Mouse (Mus musculus) C2C12 (cell line): ENCODE measurements around the gene Robo3. TPM values are rescaled to one million over a fixed set of nuclear protein-coding genes. Genes with fewer than 3 reads are reported as not detected.

Experiments
- H3K27me3 ChIP-seq: one replicate; pipeline ENCODE4 v1.6.1; 2011; ENCODE audit not compliant: control insufficient read depth, insufficient read depth, insufficient read length
- H3K36me3 ChIP-seq: one replicate; pipeline ENCODE4 v1.6.1; 2011; ENCODE audit not compliant: control insufficient read depth, insufficient read depth
- H3K4me3 ChIP-seq: one replicate; pipeline ENCODE4 v1.5.1; 2011; ENCODE audit warnings: mild to moderate bottlenecking, control low read depth; ENCODE audit not compliant: poor library complexity, insufficient read depth, severe bottlenecking
- H3K79me2 ChIP-seq: one replicate; pipeline ENCODE4 v1.6.1; 2011; ENCODE audit not compliant: control insufficient read depth, insufficient read depth
- H3K79me3 ChIP-seq: one replicate; pipeline ENCODE4 v1.6.1; 2011; ENCODE audit warnings: low read depth, control low read depth
- H3ac ChIP-seq: one replicate; pipeline ENCODE3; 2011; ENCODE audit warnings: low read depth; ENCODE audit not compliant: control insufficient read depth, insufficient read length
- CEBPB ChIP-seq: IDR thresholded peaks from one replicate; pipeline ENCODE4 v1.6.1; 2011; ENCODE audit warnings: low read depth, mild to moderate bottlenecking, control low read depth, moderate library complexity
- CTCF ChIP-seq: IDR thresholded peaks from one replicate; pipeline ENCODE4 v1.5.1; 2011; ENCODE audit not compliant: control insufficient read depth, insufficient read depth, insufficient read length
- FOSL1 ChIP-seq: IDR thresholded peaks from one replicate; pipeline ENCODE4 v1.8.0; 2011; ENCODE audit warnings: mild to moderate bottlenecking, low read length; ENCODE audit not compliant: poor library complexity, insufficient read depth, severe bottlenecking
- MAX ChIP-seq: IDR thresholded peaks from one replicate; pipeline ENCODE4 v1.6.1; 2011; ENCODE audit warnings: mild to moderate bottlenecking, control low read depth
- MYOD1 ChIP-seq: IDR thresholded peaks from one replicate; pipeline ENCODE4 v1.6.1; 2011; ENCODE audit warnings: low read depth; ENCODE audit not compliant: control insufficient read depth, insufficient read length
- MYOG ChIP-seq: IDR thresholded peaks from one replicate; pipeline ENCODE4 v1.6.1; 2011; ENCODE audit not compliant: control insufficient read depth, insufficient read length; ENCODE audit errors: extremely low read depth
- USF1 ChIP-seq: IDR thresholded peaks from one replicate; pipeline ENCODE4 v1.6.1; 2011; ENCODE audit warnings: low read depth, mild to moderate bottlenecking, control low read depth, moderate library complexity
- polyA plus RNA-seq: library from polyadenylated mRNA; unstranded; fragments of >200 nt; fragmentation: generic; extraction: Trizol; gene quantifications from one replicate; pipeline ENCODE4 v1.2.1, GENCODE M21; 2012; ENCODE audit warnings: missing spikeins

The Robo3 gene
- polyA plus RNA-seq, 1 experiment: 0.18 TPM

- peaks cover 60% of the 10 kb centered on the region for H3K27me3 ChIP-seq
- no peak overlapping the region for H3ac ChIP-seq
- no peak for TF ChIP-seq MYOD1
- TF ChIP-seq MAX: no peak
- TF ChIP-seq CTCF: no peak
These were observed 21.0 kb upstream of the Robo3 start for GRCm38 (mm10) chr9:37454011-37454492.

GRCm38 (mm10) chr9:37453328-37453727, 20.3 kb upstream of the Robo3 start:
- peaks cover 57% of the 10 kb centered on the region for H3K27me3 ChIP-seq

More at GRCm38 (mm10) chr9:37454011-37454492, 21.0 kb upstream of the Robo3 start:
- Histone ChIP-seq H3K79me3 (no peaks in the 10 kb centered on the region), H3K36me3 (no peaks in the 10 kb centered on the region), H3K4me3 (no peak overlapping the region), H3K79me2 (no peaks in the 10 kb centered on the region)

DNA sequence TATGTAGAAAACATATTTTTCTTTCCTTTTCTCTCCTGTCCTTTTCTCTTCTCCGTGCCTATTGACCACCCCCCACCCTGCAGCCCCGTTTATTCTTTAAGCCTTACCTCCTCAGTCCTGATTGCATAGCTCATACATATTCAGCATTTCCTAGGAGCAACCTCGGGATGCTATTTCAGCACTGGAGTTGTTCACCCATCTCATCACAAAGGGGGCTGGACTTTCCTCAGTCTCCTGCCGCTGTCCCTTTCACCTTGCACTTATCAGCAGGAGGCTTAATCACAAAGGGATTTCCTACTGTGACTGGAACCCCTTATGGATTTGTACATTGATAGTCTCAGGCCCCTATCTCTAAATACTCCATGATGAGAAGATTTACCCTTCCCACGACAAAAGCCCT, 19.4 kb upstream of the Robo3 start:
- TF ChIP-seq MAX (no peak), MYOG (no peak), CTCF (no peak)
- Histone ChIP-seq H3K4me3 (no peak overlapping the region), H3K36me3 (no peaks in the 10 kb centered on the region), H3ac (no peak overlapping the region), H3K27me3 (peaks cover 52% of the 10 kb centered on the region), H3K79me3 (no peaks in the 10 kb centered on the region), H3K79me2 (no peaks in the 10 kb centered on the region)

More at GRCm38 (mm10) chr9:37453328-37453727, 20.3 kb upstream of the Robo3 start:
- Histone ChIP-seq H3K79me2 (no peaks in the 10 kb centered on the region), H3ac (no peak overlapping the region), H3K36me3 (no peaks in the 10 kb centered on the region), H3K79me3 (no peaks in the 10 kb centered on the region), H3K4me3 (no peak overlapping the region)
- no peak for TF ChIP-seq MAX
- TF ChIP-seq USF1: no peak
- TF ChIP-seq MYOD1: no peak
- TF ChIP-seq CTCF: no peak
- no peak for TF ChIP-seq CEBPB

GRCm38 (mm10) chr9:37437772-37438735, 5.0 kb upstream of the Robo3 start:
- TF ChIP-seq FOSL1 (no peak), MAX (no peak), MYOD1 (no peak), CEBPB (no peak), USF1 (no peak), CTCF (no peak), MYOG (no peak)
- H3K79me3 ChIP-seq: no peaks in the 10 kb centered on the region
- no peak overlapping the region for H3K4me3 ChIP-seq
- H3K79me2 ChIP-seq: no peaks in the 10 kb centered on the region
- no peaks in the 10 kb centered on the region for H3K36me3 ChIP-seq
- H3ac ChIP-seq: no peak overlapping the region
- peaks cover 22% of the 10 kb centered on the region for H3K27me3 ChIP-seq

- Histone ChIP-seq H3K36me3 (no peaks in the 10 kb centered on the region), H3ac (no peak overlapping the region), H3K79me2 (no peaks in the 10 kb centered on the region), H3K27me3 (peaks cover 34% of the 10 kb centered on the region), H3K4me3 (no peak overlapping the region), H3K79me3 (no peaks in the 10 kb centered on the region)
- no peak for TF ChIP-seq MYOD1
- no peak for TF ChIP-seq MYOG
These were observed 2.6 kb upstream of the Robo3 start for GRCm38 (mm10) chr9:37435616-37436015.

DNA sequence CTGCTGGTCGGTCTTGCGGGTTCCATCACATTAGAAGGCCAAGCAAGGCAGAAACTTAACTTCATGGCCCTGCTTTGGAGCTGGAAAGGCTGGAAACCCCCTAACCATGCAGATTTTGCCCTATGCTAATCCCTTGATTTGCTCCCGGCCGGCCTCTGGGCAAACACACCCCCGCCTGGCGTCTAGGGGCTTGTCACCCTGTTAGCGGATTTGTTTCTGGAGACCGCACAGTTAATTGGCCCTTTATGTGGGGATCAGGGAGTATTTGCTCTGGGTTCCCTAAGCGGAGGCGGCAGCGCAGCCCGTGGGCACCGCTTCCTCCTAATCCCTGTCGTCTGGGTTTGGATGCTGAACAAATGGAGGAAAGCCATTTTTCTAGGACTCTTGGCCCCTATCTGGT, 1.9 kb upstream of the Robo3 start:
- no peak overlapping the region for H3K4me3 ChIP-seq
- H3K79me3 ChIP-seq: no peaks in the 10 kb centered on the region
- peaks cover 35% of the 10 kb centered on the region for H3K27me3 ChIP-seq
- H3ac ChIP-seq: no peak overlapping the region
- no peaks in the 10 kb centered on the region for H3K79me2 ChIP-seq
- TF ChIP-seq USF1 (no peak), FOSL1 (no peak), MAX (no peak), CTCF (no peak), MYOD1 (no peak)
- H3K36me3 ChIP-seq: no peaks in the 10 kb centered on the region
